Mouse (Mus musculus): ENCODE results near the gene Catsperd.

DNA sequence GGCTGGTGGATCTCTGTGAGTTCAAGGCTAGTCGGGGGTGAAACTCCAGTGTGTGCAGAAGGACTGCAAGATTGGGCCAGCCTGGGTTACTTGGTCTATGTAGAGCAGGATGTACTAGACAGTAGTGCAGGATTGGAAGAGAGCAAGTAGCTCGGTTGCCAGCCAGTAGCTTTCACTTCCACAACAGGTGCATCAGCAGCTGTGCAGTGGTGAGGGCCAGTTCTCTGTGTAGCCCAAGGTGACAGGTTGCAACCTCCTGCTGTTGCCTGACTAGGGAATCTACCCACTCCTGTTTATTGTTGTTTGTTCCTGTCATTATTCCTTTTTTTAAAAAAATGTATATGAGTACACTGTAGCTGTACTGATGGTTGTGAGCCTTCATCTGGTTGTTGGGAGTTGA lies 60.7 kb downstream of the Catsperd start:
- no peak for TF ChIP-seq CTCF (conservative IDR thresholded peaks at IDR 0.05; ENCODE audit: insufficient read depth, insufficient read length, low read depth, low read length)
- no peak for TF ChIP-seq POLR2A (IDR thresholded peaks at IDR 0.05; ENCODE audit: low read depth, low read length)

Measured in kidney, adult 2 months (tissue).